Mouse (Mus musculus) cerebellum, adult 2 months (tissue): Measurements from ENCODE around the gene Usp2.

Experiments
- CTCF ChIP-seq: fragments of 200-500 bp; IDR thresholded peaks from 2 replicates; pipeline ENCODE4 v1.5.1; 2011; ENCODE audit warnings: low read depth, mild to moderate bottlenecking, control low read depth, low read length, moderate library complexity, borderline replicate concordance; ENCODE audit not compliant: insufficient read depth
- POLR2A ChIP-seq: fragments of 200-500 bp; IDR thresholded peaks from 2 replicates; pipeline ENCODE4 v1.6.1; 2011; ENCODE audit warnings: low read length, control low read depth, borderline replicate concordance; ENCODE audit not compliant: insufficient read depth

DNA sequence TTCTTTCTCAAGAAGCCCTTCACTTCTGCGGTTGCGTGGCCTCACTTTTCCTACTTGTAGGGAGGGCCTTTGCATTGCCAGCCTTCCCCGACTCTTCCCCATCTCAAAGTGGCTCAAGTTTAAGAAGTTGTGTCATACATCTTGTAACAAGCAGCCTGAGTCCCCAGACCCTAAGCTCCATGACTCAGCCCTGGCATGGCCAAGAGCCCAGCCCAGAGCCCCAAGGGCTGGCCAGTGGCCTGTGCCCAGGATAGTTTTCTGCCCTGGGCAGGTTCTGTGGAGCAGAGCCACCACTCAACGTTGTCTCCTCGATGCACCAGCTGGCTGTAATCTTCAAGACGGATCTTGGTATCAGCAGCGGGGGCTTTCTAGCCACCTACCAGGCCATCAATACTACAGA lies 38.1 kb downstream of the Usp2 start:
- no peak for TF ChIP-seq CTCF
- no peak for TF ChIP-seq POLR2A
